Mouse (Mus musculus) hindbrain, embryonic 15.5 days (tissue): ENCODE data around the gene Prune1. TPM values are rescaled to one million over a fixed set of nuclear protein-coding genes. Genes with fewer than 3 reads are reported as not detected.
A peak's percentile ranks its signal among the peaks of the same experiment; 100 is the strongest.

Source experiments
- ATAC-seq: fragments of 200-750 bp; cut with Nextera tagmentation; 2 replicates; pipeline ENCODE4 v1.8.0; 2017; ENCODE audit warnings: low read depth, moderate number of reproducible peaks, moderate TSS enrichment; ENCODE audit not compliant: low FRiP score
- H3K27ac ChIP-seq: fragments of 300-500 bp; sonication (generic); replicated peaks from 2 replicates; pipeline ENCODE4 v1.5.1; 2015; ENCODE audit warnings: mild to moderate bottlenecking, inconsistent platforms
- H3K27me3 ChIP-seq: fragments of 300-500 bp; sonication (generic); 2 replicates; pipeline ENCODE4 v1.6.1; 2015; ENCODE audit warnings: control low read depth, inconsistent platforms
- H3K36me3 ChIP-seq: fragments of 300-500 bp; sonication (generic); 2 replicates; pipeline ENCODE4 v1.6.1; 2015; ENCODE audit warnings: control low read depth, inconsistent platforms
- H3K4me1 ChIP-seq: fragments of 300-500 bp; sonication (generic); replicated peaks from 2 replicates; pipeline ENCODE4 v1.6.1; 2015; ENCODE audit warnings: control low read depth, inconsistent platforms
- H3K4me2 ChIP-seq: fragments of 300-500 bp; sonication (generic); 2 replicates; pipeline ENCODE4 v1.6.1; 2015; ENCODE audit warnings: moderate library complexity, mild to moderate bottlenecking, inconsistent platforms
- H3K4me3 ChIP-seq: fragments of 300-500 bp; sonication (generic); 2 replicates; pipeline ENCODE4 v1.5.1; 2015; ENCODE audit warnings: mild to moderate bottlenecking, inconsistent platforms
- H3K9ac ChIP-seq: fragments of 300-500 bp; sonication (generic); 2 replicates; pipeline ENCODE4 v1.6.1; 2015; ENCODE audit warnings: inconsistent platforms
- H3K9me3 ChIP-seq: fragments of 300-500 bp; sonication (generic); 2 replicates; pipeline ENCODE4 v1.6.1; 2016; ENCODE audit warnings: control low read depth, inconsistent platforms
- WGBS: fragments of 180-500 bp; shearing (Covaris S2); methylation state at CpG from one replicate; pipeline ENCODE4 v1.1.7; 2015; 5-methylcytosine and 5-hydroxymethylcytosine counted together
- polyA plus RNA-seq: library from polyadenylated mRNA; unstranded; fragments of >200 nt; fragmentation: Nextera tagmentation; extraction: Ambion mirVana; gene quantifications from 2 replicates; pipeline ENCODE4 v1.2.1, GENCODE M21; 2015

The Prune1 gene
- polyA plus RNA-seq, 1 experiment from 2014 or later = 69.9 TPM

GRCm38 (mm10) chr3:95246465-95247231 is 35.2 kb downstream of the Prune1 start:
- H3K4me2 ChIP-seq = no peak overlapping the region
- H3K27ac ChIP-seq = no peak overlapping the region
- H3K4me1 ChIP-seq = no peaks in the 10 kb centered on the region
- 75% methylated on average over 5 of the region's 5 CpGs for WGBS
- peak; percentile 48; the same call in 1 of the 2 replicates for ATAC-seq
- H3K36me3 ChIP-seq = no peaks in the 10 kb centered on the region; the same call in 1 of the 2 replicates
- no peak overlapping the region for H3K9ac ChIP-seq
- no peaks in the 10 kb centered on the region for H3K9me3 ChIP-seq
- no peak overlapping the region for H3K4me3 ChIP-seq
- H3K27me3 ChIP-seq = no peaks in the 10 kb centered on the region

GRCm38 (mm10) chr3:95243086-95243485 is 38.8 kb downstream of the Prune1 start:
- no peak for ATAC-seq
- 81% methylated on average over 2 of the region's 2 CpGs for WGBS
- no peak overlapping the region for H3K4me2 ChIP-seq
- no peak overlapping the region for H3K27ac ChIP-seq
- H3K27me3 ChIP-seq = no peaks in the 10 kb centered on the region
- H3K9me3 ChIP-seq = no peaks in the 10 kb centered on the region
- no peaks in the 10 kb centered on the region; the same call in 1 of the 2 replicates for H3K36me3 ChIP-seq
- H3K9ac ChIP-seq = no peak overlapping the region
- H3K4me3 ChIP-seq = no peak overlapping the region
- H3K4me1 ChIP-seq = no peaks in the 10 kb centered on the region

- no peak within 1 kb of the TSS for H3K4me3 ChIP-seq
- no peaks in the 10 kb centered on the region for H3K27me3 ChIP-seq
- H3K9me3 ChIP-seq = no peaks in the 10 kb centered on the region
- H3K36me3 ChIP-seq = peaks cover 13% of the 10 kb centered on the region
- H3K27ac ChIP-seq = no peak within 1 kb of the TSS
- H3K4me2 ChIP-seq = no peak within 1 kb of the TSS
- no peak for ATAC-seq
- H3K9ac ChIP-seq = no peak within 1 kb of the TSS
- H3K4me1 ChIP-seq = no peaks in the 10 kb centered on the region
- WGBS = 83% methylated on average over 7 of the region's 7 CpGs
Observed at GRCm38 (mm10) chr3:95241498-95241897, 40.4 kb downstream of the Prune1 start, which contains the start of gene Gm128. Gene Gm128 (minus strand): TSS chr3:95241598.

GRCm38 (mm10) chr3:95240900-95241299 is 41.0 kb downstream of the Prune1 start:
- no peak overlapping the region for H3K4me3 ChIP-seq
- peaks cover 19% of the 10 kb centered on the region for H3K36me3 ChIP-seq
- H3K4me1 ChIP-seq = no peaks in the 10 kb centered on the region
- no peaks in the 10 kb centered on the region for H3K9me3 ChIP-seq
- H3K27me3 ChIP-seq = no peaks in the 10 kb centered on the region
- no peak for ATAC-seq
- H3K27ac ChIP-seq = no peak overlapping the region
- WGBS = 32% methylated on average over 17 of the region's 17 CpGs
- no peak overlapping the region for H3K4me2 ChIP-seq
- no peak overlapping the region for H3K9ac ChIP-seq

- Histone ChIP-seq H3K4me3 (no peak overlapping the region), H3K4me1 (no peaks in the 10 kb centered on the region), H3K27me3 (no peaks in the 10 kb centered on the region), H3K9ac (no peak overlapping the region), H3K36me3 (peaks cover 28% of the 10 kb centered on the region), H3K27ac (no peak overlapping the region), H3K9me3 (no peaks in the 10 kb centered on the region), H3K4me2 (no peak overlapping the region)
- no peak for ATAC-seq
- WGBS = 93% methylated on average over 12 of the region's 12 CpGs
Observed at GRCm38 (mm10) chr3:95239971-95240370, 41.9 kb downstream of the Prune1 start.

GRCm38 (mm10) chr3:95239022-95239421 is 42.9 kb downstream of the Prune1 start:
- Histone ChIP-seq H3K9me3 (no peaks in the 10 kb centered on the region), H3K36me3 (peaks cover 35% of the 10 kb centered on the region), H3K27me3 (no peaks in the 10 kb centered on the region), H3K4me2 (no peak overlapping the region), H3K9ac (no peak overlapping the region), H3K4me1 (no peaks in the 10 kb centered on the region), H3K4me3 (no peak overlapping the region), H3K27ac (no peak overlapping the region)
- no peak for ATAC-seq
- WGBS = 93% methylated on average over 6 of the region's 6 CpGs

GRCm38 (mm10) chr3:95237541-95238099 is 44.3 kb downstream of the Prune1 start:
- H3K4me1 ChIP-seq = no peaks in the 10 kb centered on the region
- 89% methylated on average over 8 of the region's 8 CpGs for WGBS
- no peak for ATAC-seq
- H3K27me3 ChIP-seq = no peaks in the 10 kb centered on the region
- no peak overlapping the region for H3K4me3 ChIP-seq
- no peak overlapping the region for H3K27ac ChIP-seq
- no peaks in the 10 kb centered on the region for H3K9me3 ChIP-seq
- no peak overlapping the region for H3K9ac ChIP-seq
- no peak overlapping the region for H3K4me2 ChIP-seq
- peaks cover 49% of the 10 kb centered on the region for H3K36me3 ChIP-seq

GRCm38 (mm10) chr3:95235386-95236301 is 46.2 kb downstream of the Prune1 start:
- H3K4me2 ChIP-seq = no peak overlapping the region
- no peak overlapping the region for H3K4me3 ChIP-seq
- H3K4me1 ChIP-seq = peaks cover 15% of the 10 kb centered on the region
- no peak overlapping the region for H3K27ac ChIP-seq
- H3K9ac ChIP-seq = no peak overlapping the region
- H3K9me3 ChIP-seq = no peaks in the 10 kb centered on the region
- WGBS = 76% methylated on average over 23 of the region's 23 CpGs
- ATAC-seq = no peak
- no peaks in the 10 kb centered on the region for H3K27me3 ChIP-seq
- H3K36me3 ChIP-seq = peaks cover 60% of the 10 kb centered on the region

- H3K9ac ChIP-seq = no peak overlapping the region
- ATAC-seq = no peak
- H3K9me3 ChIP-seq = no peaks in the 10 kb centered on the region
- no peak overlapping the region for H3K4me2 ChIP-seq
- H3K4me1 ChIP-seq = peaks cover 29% of the 10 kb centered on the region
- 77% methylated on average over 16 of the region's 16 CpGs for WGBS
- H3K27me3 ChIP-seq = no peaks in the 10 kb centered on the region
- peaks cover 60% of the 10 kb centered on the region for H3K36me3 ChIP-seq
- no peak overlapping the region for H3K27ac ChIP-seq
- H3K4me3 ChIP-seq = no peak overlapping the region
Observed at GRCm38 (mm10) chr3:95233303-95233980, 48.4 kb downstream of the Prune1 start.

GRCm38 (mm10) chr3:95232771-95233170 is 49.1 kb downstream of the Prune1 start:
- Histone ChIP-seq H3K27ac (no peak overlapping the region), H3K27me3 (no peaks in the 10 kb centered on the region), H3K4me2 (no peak overlapping the region), H3K9ac (no peak overlapping the region), H3K9me3 (no peaks in the 10 kb centered on the region), H3K36me3 (peaks cover 58% of the 10 kb centered on the region), H3K4me1 (peaks cover 29% of the 10 kb centered on the region), H3K4me3 (no peak overlapping the region)
- 91% methylated on average over 7 of the region's 7 CpGs for WGBS
- no peak for ATAC-seq

- Histone ChIP-seq H3K4me1 (peaks cover 33% of the 10 kb centered on the region), H3K27ac (peak within 1 kb of the TSS; percentile 99), H3K36me3 (peaks cover 47% of the 10 kb centered on the region), H3K27me3 (no peaks in the 10 kb centered on the region), H3K9ac (peak within 1 kb of the TSS; percentile 11; the same call in 1 of the 2 replicates), H3K9me3 (no peaks in the 10 kb centered on the region), H3K4me2 (peak within 1 kb of the TSS; percentile 77), H3K4me3 (peak within 1 kb of the TSS; percentile 78; the same call in 1 of the 2 replicates)
- no peak for ATAC-seq
- 68% methylated on average over 13 of the region's 13 CpGs for WGBS
Observed at GRCm38 (mm10) chr3:95231298-95232221, 50.3 kb downstream of the Prune1 start, which contains the start of gene Mllt11. Gene Mllt11 (minus strand): TSS chr3:95232171.
